Mouse (Mus musculus) liver, postnatal 0 days (tissue): Measurements from ENCODE around the gene Pdcd1lg2.

Experiments
- CTCF ChIP-seq: sonication (generic); IDR thresholded peaks from 2 replicates; pipeline ENCODE4 v1.5.1; 2016; ENCODE audit warnings: antibody characterized with exemption, low read depth
- EP300 ChIP-seq: IDR thresholded peaks from 2 replicates; pipeline ENCODE4 v1.6.1; 2016; ENCODE audit warnings: antibody characterized with exemption, low read depth, mild to moderate bottlenecking

GRCm38 (mm10) chr19:29394721-29395120 is 16.0 kb upstream of the Pdcd1lg2 start:
- TF ChIP-seq CTCF (no peak), EP300 (no peak)
